Mouse (Mus musculus): ENCODE data around the gene Sik2.

Sik2 gene

GRCm38 (mm10) chr9:50847606-50848368 lies 161.1 kb downstream of the Sik2 start:
- intact Hi-C loops (cut with DNase I), result loop anchor here (2.0 kb wide), 1 partner anchor 161 kb away; the partner anchor contains the start of gene Sik2

- intact Hi-C loops (cut with DNase I), result no loop called here
Measured at GRCm38 (mm10) chr9:50847133-50847532, 161.7 kb downstream of the Sik2 start.

DNA sequence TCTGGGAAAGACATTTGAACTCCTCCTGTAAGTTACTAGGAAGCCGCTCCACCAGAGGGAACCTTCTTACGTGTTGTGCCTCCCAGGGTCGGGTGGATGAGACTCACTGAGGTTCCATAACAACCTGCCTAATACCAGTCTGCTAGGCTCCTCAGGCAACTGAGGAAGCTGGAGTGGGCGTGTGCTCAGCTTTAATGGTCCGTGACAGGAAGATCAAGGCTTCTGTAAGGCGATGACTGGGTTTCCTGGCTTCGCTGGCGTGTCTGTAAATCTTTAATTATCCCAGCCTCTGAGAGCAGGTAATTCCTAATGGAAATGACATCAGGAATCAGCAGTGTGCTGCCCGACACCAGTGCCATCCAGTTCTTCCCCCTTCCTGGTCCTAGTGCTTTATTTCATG lies 163.3 kb downstream of the Sik2 start:
- intact Hi-C loops (cut with DNase I), result no loop called here

DNA sequence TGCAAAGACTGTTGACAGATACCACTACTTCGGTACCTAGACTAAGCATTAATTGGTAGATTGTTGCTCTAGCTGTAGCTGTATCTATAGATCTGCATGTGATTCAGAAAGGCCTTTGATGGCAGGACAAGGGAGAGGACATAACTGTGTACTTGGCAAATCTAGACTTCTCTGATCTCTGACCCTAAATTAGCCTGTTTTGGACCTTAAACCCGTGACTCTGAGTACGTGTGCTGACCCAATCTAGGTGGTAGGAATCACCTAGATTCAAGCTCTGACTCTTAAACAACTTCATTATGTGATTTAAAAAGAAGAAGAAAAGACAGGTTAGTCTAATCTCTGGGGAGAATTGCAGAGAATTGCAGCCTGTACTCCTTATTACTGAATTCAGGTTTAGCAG lies 163.8 kb downstream of the Sik2 start, which contains the start of gene Ppp2r1b:
Gene Ppp2r1b (plus strand): TSS at position 221 of the 400 bp plus-strand sequence.
- intact Hi-C loops (cut with DNase I), result no loop called here

All from adrenal gland (tissue).